Mouse (Mus musculus): ENCODE data around the gene Elmo2. TPM values are rescaled to one million over a fixed set of nuclear protein-coding genes. Genes with fewer than 3 reads are reported as not detected.

Gene Elmo2
- total RNA-seq, 2 experiments from 2014 or later, result 12.8 to 15.0 TPM

DNA sequence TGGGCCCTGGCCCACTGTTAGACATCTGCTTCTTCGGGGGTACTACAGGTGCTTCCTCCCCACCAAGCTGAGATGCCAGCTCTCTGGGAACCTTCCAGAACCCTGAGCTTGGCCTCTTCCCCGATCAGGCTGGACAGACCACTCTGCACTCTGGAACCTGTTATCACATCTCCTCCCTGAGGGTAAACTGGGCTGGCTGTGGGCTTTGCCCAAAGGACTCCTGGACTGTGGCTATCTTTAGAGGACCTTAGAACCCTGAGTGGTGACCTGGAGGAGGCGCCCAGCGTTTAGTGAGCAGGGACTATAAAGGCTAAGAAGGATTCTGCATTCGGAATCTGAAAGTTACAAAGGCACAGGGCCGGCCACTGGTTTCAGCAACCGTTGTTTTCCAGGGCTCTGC, 41.9 kb downstream of the Elmo2 start:
- DNase-seq, result no peak
- intact Hi-C loops (cut with DNase I), result no loop called here
- no peak for TF ChIP-seq CTCF (IDR thresholded peaks at IDR 0.05)
- Histone ChIP-seq H3K27ac (no peak overlapping the region), H3K4me3 (no peak overlapping the region)

GRCm38 (mm10) chr2:165283644-165284043, 42.6 kb downstream of the Elmo2 start:
- intact Hi-C loops (cut with DNase I), result no loop called here
- no peak for TF ChIP-seq CTCF (IDR thresholded peaks at IDR 0.05)
- no peak overlapping the region for H3K4me3 ChIP-seq
- no peak overlapping the region for H3K27ac ChIP-seq
- DNase-seq, result no peak

DNA sequence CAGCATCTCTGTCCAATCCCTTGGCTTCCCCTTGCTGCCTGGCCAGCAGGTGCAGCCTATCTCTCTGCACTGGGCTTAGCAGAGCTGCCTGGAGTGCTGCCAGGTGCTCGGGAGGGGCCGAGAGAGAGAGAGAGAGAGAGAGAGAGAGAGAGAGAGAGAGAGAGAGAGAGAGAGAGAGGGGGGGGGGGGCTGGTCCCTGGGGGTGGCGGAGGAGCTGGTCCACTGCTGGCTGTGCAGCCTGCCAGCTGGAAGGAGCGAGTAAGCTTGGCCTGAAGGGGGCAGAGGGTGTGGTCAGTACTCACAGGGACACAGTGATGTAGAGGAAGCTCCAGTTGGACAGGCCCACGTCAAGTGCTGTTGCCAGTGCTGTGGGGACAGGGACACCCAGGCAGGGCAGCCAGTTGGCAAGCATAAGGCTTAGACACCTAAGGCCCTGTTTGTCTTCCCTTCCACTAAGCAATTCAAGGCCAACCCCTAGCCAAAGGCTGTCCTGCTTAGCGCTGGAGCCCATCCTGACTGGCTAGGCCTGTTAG, 44.4 kb downstream of the Elmo2 start:
- DNase-seq, result peak; percentile 76
- intact Hi-C loops (cut with DNase I), result no loop called here
- no peak overlapping the region for H3K4me3 ChIP-seq
- 0 out of 2 replicates have a peak, but pooled peaks have one; percentile 3 for TF ChIP-seq CTCF (IDR thresholded peaks at IDR 0.05)
- H3K27ac ChIP-seq, result no peak overlapping the region

DNA sequence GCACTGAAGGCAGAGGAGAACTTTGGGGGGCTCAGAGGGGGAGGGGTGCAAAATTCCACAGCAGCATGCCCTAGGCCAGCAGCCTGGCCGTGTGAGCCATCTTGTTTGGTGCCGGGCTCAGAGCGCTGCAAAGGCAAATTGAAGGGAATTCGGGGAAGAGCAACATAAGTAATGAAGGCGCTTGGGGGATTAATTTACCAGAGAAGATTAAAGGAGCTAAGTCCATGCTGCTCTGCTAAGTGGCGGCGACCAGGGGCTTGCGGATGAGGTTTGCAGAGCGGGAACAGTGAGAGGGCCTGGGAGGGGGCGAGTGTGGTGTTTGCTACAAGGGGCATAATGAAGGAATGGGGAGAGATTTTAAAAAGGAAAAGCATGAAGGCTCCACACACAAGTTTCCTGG, 46.9 kb downstream of the Elmo2 start:
- TF ChIP-seq CTCF (IDR thresholded peaks at IDR 0.05), result no peak
- Histone ChIP-seq H3K27ac (no peak overlapping the region), H3K4me3 (no peak overlapping the region)
- no peak for DNase-seq
- intact Hi-C loops (cut with DNase I), result loop anchor here (5.0 kb wide), 1 partner anchor 42 kb away; no protein-coding TSS in a partner anchor

GRCm38 (mm10) chr2:165277188-165277740, 49.0 kb downstream of the Elmo2 start:
- Histone ChIP-seq H3K27ac (no peak overlapping the region), H3K4me3 (no peak overlapping the region)
- DNase-seq, result no peak
- intact Hi-C loops (cut with DNase I), result loop anchor here (5.0 kb wide), 1 partner anchor 40 kb away; no protein-coding TSS in a partner anchor
- TF ChIP-seq CTCF (IDR thresholded peaks at IDR 0.05), result no peak

- Histone ChIP-seq H3K27ac (no peak overlapping the region), H3K4me3 (no peak overlapping the region)
- peak; percentile 84 for TF ChIP-seq CTCF (IDR thresholded peaks at IDR 0.05)
- peak; percentile 83 for DNase-seq
- intact Hi-C loops (cut with DNase I), result loop anchor here (1.0 to 5.0 kb wide), 2 partner anchors 39 to 201 kb away; no protein-coding TSS in a partner anchor
Measured at GRCm38 (mm10) chr2:165275824-165276223, 50.5 kb downstream of the Elmo2 start.

DNA sequence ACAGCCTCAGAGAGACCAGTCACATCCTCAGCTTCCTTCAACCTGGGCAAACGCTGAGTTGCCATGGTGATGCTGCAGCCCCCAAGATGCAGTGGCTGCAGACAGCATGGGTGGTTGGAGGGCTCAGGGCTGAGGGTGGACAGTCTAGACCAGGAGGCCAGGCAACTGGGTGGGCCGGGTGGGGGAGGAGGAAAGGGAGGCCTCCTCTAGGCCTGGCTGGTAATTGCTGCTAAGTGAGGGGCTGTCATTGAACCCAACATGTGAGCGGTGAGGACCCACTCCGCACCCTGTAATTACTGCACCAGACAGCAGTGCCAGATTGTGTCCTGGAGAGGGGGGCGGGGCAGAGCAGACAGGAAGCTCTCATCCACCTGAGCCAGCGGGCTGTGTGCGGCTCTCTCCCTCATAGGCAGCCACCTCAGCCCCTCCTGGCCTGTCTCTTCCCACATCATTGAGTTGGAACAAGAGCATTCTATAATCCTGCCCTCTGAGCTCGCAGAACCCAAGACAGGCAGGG, 51.1 kb downstream of the Elmo2 start:
- intact Hi-C loops (cut with DNase I), result loop anchor here (5.0 kb wide), 1 partner anchor 38 kb away; no protein-coding TSS in a partner anchor
- Histone ChIP-seq H3K27ac (no peak overlapping the region), H3K4me3 (no peak overlapping the region)
- no peak for DNase-seq
- no peak for TF ChIP-seq CTCF (IDR thresholded peaks at IDR 0.05)

DNA sequence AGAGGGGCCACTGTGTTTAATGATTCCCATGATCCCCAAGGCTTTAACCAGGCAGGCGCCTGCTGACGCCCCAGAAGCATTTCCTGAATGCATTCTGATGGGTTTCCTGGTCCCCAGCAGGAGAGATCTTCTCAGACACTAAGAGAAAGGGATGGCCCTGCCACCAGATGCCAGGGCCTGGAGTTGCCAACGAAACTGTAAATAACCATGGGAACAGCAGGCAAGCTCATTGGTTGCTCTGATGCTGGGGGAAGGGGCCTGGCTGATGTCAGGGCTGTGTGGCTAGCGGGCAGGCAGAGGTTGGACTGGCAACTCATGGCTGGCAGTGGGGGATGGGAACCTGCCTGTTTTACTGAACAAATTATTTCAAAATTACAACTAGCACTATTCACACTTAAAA, 52.7 kb downstream of the Elmo2 start:
- intact Hi-C loops (cut with DNase I), result no loop called here
- TF ChIP-seq CTCF (IDR thresholded peaks at IDR 0.05), result no peak
- H3K4me3 ChIP-seq, result no peak overlapping the region
- no peak overlapping the region for H3K27ac ChIP-seq
- no peak for DNase-seq

GRCm38 (mm10) chr2:165271326-165271725, 55.0 kb downstream of the Elmo2 start:
- intact Hi-C loops (cut with DNase I), result no loop called here
- no peak overlapping the region for H3K4me3 ChIP-seq
- no peak for TF ChIP-seq CTCF (IDR thresholded peaks at IDR 0.05)
- no peak for DNase-seq
- H3K27ac ChIP-seq, result no peak overlapping the region

DNA sequence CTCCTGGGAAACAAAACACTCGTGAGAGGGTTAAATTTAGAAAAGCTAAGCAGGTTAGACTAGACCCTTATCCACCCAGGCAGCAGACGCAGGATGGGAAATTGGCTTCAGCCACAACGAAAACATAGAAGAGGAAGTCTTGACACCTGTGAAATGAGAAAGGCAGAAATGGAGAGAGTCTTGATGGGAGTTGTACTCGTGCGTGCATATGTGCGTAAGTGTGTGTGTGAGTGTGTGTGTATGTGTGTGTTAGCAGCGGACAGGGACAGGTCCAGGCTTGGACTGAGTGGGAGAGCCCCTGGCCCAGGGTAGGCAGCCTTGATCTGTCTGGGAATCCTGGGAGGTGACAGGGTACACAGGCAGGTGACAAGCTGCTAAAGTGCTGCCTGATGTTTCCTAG, 55.4 kb downstream of the Elmo2 start:
- intact Hi-C loops (cut with DNase I), result no loop called here
- DNase-seq, result no peak
- TF ChIP-seq CTCF (IDR thresholded peaks at IDR 0.05), result no peak

GRCm38 (mm10) chr2:165266739-165267138, 59.5 kb downstream of the Elmo2 start:
- no peak for DNase-seq

More for the DNA sequence above, 55.4 kb downstream of the Elmo2 start:
- Histone ChIP-seq H3K27ac (no peak overlapping the region), H3K4me3 (no peak overlapping the region)

DNA sequence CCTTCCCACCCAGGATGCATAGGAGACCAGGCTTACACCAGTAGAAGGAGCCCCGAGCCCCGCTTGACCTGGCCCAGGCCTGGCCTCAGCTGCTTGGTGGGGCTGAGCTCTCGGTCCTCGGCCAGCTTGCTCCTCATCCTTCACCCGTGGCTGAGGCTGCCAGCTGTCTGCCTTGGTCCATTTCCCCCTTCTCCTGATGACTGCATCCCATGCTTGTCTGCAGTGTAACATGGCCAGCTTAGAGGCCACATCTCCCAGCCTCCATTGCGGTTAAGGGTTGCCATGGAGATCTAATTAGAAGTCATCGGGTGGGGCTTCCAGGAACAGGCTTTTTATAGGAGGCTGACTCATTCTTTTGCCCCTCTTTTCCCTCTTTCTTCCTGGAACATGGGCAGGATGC, 62.4 kb downstream of the Elmo2 start:
- intact Hi-C loops (cut with DNase I), result no loop called here
- TF ChIP-seq CTCF (IDR thresholded peaks at IDR 0.05), result no peak
- no peak overlapping the region for H3K27ac ChIP-seq

More at GRCm38 (mm10) chr2:165266739-165267138, 59.5 kb downstream of the Elmo2 start:
- Histone ChIP-seq H3K4me3 (no peak overlapping the region), H3K27ac (no peak overlapping the region)
- intact Hi-C loops (cut with DNase I), result no loop called here
- no peak for TF ChIP-seq CTCF (IDR thresholded peaks at IDR 0.05)

DNA sequence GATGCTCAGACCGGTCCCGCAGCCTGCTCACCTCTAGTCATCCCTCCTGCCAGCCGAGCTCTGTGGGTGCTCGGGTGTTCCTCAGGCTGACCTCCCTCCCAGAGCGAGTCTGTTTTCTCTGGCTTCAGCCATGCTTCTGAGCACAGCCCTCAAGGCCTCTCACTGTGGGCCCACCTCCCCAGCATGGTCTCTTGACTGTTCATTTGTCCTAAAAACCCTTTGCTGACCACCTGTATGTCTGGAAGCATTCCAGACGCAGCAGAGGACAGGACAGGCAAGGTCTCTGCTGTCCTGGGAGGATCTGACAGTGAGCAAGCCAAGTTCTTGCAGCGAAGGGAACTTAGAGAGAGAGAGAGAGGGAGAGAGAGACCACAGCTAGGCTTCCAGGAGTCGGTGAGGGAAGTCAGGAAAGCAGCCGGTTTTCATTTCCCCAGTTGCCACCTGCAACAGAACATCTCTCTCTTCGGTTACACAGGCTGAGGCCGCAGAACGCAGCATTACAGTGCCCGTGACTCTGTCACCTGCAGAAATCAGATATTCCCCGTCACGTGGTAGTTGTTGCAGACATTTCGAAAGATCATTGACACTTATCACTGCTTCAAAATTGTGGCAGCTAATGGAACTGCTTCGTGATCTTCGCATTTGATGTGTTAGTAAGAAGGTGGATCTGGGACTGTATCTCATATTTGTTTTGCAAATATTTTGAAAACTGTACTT, 63.8 kb downstream of the Elmo2 start:
- Histone ChIP-seq H3K27ac (no peak overlapping the region), H3K4me3 (no peak overlapping the region)
- intact Hi-C loops (cut with DNase I), result no loop called here
- DNase-seq, result no peak
- no peak for TF ChIP-seq CTCF (IDR thresholded peaks at IDR 0.05)

More for the DNA sequence above, 62.4 kb downstream of the Elmo2 start:
- H3K4me3 ChIP-seq, result no peak overlapping the region
- DNase-seq, result no peak
